Mouse (Mus musculus) forebrain, embryonic 12.5 days (tissue): ENCODE data around the gene Itgb7. TPM values are rescaled to one million over a fixed set of nuclear protein-coding genes. Genes with fewer than 3 reads are reported as not detected.
A peak's percentile ranks its signal among the peaks of the same experiment; 100 is the strongest.

Experiments used
- ATAC-seq: fragments of 200-750 bp; cut with Nextera tagmentation; 2 replicates; pipeline ENCODE4 v1.8.0; 2017; ENCODE audit warnings: moderate TSS enrichment; ENCODE audit not compliant: low FRiP score
- H3K27ac ChIP-seq: fragments of 300-500 bp; sonication (generic); 2 replicates; pipeline ENCODE4 v1.5.1; 2016; ENCODE audit warnings: mild to moderate bottlenecking
- H3K27me3 ChIP-seq: fragments of 300-500 bp; sonication (generic); 2 replicates; pipeline ENCODE4 v1.6.1; 2016; ENCODE audit warnings: mild to moderate bottlenecking
- H3K36me3 ChIP-seq: fragments of 300-500 bp; sonication (generic); replicated peaks from 2 replicates; pipeline ENCODE4 v1.6.1; 2016; ENCODE audit warnings: mild to moderate bottlenecking
- H3K4me1 ChIP-seq: fragments of 300-500 bp; sonication (generic); 2 replicates; pipeline ENCODE4 v1.6.1; 2016
- H3K4me2 ChIP-seq: fragments of 300-500 bp; sonication (generic); 2 replicates; pipeline ENCODE4 v1.6.1; 2016; ENCODE audit warnings: mild to moderate bottlenecking, moderate library complexity
- H3K4me3 ChIP-seq: fragments of 300-500 bp; sonication (generic); replicated peaks from 2 replicates; pipeline ENCODE4 v1.5.1; 2016; ENCODE audit warnings: mild to moderate bottlenecking
- H3K9ac ChIP-seq: fragments of 300-500 bp; sonication (generic); 2 replicates; pipeline ENCODE4 v1.6.1; 2016; ENCODE audit warnings: mild to moderate bottlenecking
- H3K9me3 ChIP-seq: fragments of 300-500 bp; sonication (generic); 2 replicates; pipeline ENCODE4 v1.6.1; 2016
- WGBS: fragments of 180-500 bp; shearing (Covaris S2); methylation state at CpG from one replicate; pipeline ENCODE4 v1.1.7; 2016; 5-methylcytosine and 5-hydroxymethylcytosine counted together
- polyA plus RNA-seq: library from polyadenylated mRNA; unstranded; fragments of >200 nt; fragmentation: Nextera tagmentation; extraction: Ambion mirVana; gene quantifications from 2 replicates; pipeline ENCODE4 v1.2.1, GENCODE M21; 2016

The Itgb7 gene
- polyA plus RNA-seq, 1 experiment from 2014 or later, result 0.65 TPM

DNA sequence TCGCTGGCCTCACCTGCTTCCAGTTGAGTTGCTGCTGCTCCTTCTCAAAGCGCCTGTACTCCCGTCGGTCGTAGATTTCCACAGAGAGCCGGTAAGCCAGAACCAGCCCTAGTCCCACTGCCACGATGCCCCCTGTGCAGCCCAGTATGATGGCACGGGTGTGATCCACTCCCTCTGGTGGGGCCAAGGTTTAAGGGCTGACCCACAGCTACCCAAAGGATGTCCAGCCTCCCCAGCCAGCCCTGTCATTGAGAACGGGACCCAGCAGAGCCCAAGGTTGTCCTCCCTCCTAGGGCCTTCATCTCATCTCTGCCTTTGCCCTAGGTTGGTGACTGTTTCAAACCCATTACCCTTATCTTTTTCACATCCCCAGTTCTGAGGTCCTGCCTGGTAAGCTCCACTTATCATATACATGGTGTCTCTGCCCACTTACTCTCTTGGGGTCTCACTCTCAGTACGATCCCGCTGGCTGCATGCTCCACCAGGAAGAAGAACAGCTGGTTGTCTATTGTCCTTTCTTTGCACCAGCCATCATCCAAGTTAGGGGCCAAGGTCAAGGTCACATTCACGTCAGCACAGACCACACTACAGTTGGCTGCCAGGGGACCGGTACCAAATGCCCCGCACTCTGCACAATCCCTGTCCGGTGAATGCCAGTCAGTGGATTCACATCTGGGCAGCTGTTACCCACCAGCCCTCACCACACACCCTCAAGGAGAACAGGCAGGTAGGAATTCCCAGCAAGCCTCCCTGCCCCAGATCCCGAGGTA, 15.1 kb downstream of the Itgb7 start:
- 86% methylated on average over 16 of the region's 16 CpGs for WGBS

DNA sequence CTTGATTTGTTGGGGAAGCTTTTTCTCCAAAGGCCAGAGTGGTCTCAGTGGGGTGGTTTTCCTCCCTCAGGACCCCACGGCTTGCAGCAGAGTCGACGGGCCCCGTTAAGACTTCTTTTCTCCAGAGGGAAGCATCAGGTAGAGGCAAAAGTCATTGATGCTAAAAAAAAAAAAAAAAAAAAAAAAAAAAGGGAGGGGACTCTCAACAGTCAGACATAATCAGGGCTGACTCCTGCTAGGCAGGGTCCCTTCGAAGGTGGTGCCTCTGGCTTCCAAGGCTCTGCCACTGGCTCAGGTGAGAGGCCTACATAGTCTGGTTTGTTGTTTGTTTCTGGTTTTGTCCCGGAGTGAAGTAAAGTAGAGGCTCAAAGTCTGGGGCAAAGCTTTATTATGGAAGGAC, 16.1 kb downstream of the Itgb7 start:
- H3K36me3 ChIP-seq, result peaks cover 65% of the 10 kb centered on the region
- H3K27me3 ChIP-seq, result no peaks in the 10 kb centered on the region
- no peak overlapping the region for H3K4me2 ChIP-seq
- no peak overlapping the region for H3K4me3 ChIP-seq
- H3K9ac ChIP-seq, result no peak overlapping the region
- 76% methylated on average over 6 of the region's 6 CpGs for WGBS
- H3K9me3 ChIP-seq, result no peaks in the 10 kb centered on the region
- no peak overlapping the region for H3K27ac ChIP-seq
- ATAC-seq, result no peak
- no peaks in the 10 kb centered on the region for H3K4me1 ChIP-seq

More for the DNA sequence above, 15.1 kb downstream of the Itgb7 start:
- no peak overlapping the region for H3K4me3 ChIP-seq
- H3K27me3 ChIP-seq, result no peaks in the 10 kb centered on the region
- H3K27ac ChIP-seq, result no peak overlapping the region
- H3K36me3 ChIP-seq, result peaks cover 58% of the 10 kb centered on the region
- H3K9ac ChIP-seq, result no peak overlapping the region
- H3K4me2 ChIP-seq, result no peak overlapping the region
- H3K9me3 ChIP-seq, result no peaks in the 10 kb centered on the region
- 0 out of 2 replicates have a peak, but pooled peaks have one; percentile 23 for ATAC-seq
- no peaks in the 10 kb centered on the region for H3K4me1 ChIP-seq

DNA sequence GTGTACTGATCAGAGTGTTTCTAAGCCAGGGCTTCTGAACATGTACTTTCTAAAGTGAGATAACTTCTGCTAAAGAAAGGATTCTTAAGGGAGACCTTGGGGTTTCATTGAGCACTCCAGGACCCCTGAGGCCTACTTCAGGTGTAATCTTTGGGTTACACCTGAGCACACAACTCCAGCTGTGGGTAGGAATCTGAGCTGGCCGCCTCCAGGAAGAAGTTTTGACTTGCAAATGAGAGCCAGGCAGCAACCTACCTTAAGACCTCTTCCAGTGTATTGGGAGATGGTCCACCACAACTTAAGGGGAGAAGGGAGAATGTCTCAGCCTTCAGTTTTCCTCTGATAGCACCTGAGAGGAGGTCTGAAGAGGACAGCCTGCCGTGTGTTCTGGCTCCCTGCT, 17.6 kb downstream of the Itgb7 start:
- no peak for ATAC-seq
- peaks cover 79% of the 10 kb centered on the region for H3K36me3 ChIP-seq
- 32% methylated on average over 2 of the region's 2 CpGs for WGBS
- H3K4me3 ChIP-seq, result no peak overlapping the region
- no peak overlapping the region for H3K4me2 ChIP-seq
- no peak overlapping the region for H3K27ac ChIP-seq
- H3K4me1 ChIP-seq, result no peaks in the 10 kb centered on the region
- H3K9ac ChIP-seq, result no peak overlapping the region
- no peaks in the 10 kb centered on the region for H3K27me3 ChIP-seq
- H3K9me3 ChIP-seq, result no peaks in the 10 kb centered on the region

DNA sequence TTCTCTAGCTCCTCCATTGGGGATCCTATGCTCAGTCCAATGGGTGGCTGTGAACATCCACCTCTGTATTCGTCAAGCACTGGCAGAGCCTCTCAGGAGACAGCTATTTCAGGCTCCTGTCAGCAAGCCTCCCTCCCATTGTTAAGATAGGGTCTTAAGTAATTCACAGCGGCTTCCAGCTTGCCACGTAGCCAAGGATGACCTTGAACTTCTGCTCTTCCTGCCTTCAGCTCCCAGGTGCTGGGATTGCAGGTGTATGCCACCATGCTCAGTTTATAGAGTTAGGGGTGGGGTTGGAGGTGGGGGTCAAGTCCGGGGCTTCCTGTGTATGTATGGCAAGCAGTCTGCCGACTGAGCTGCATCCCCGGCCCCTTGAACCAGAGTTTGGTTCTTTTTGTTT, 19.8 kb downstream of the Itgb7 start:
- Histone ChIP-seq H3K9ac (no peak overlapping the region), H3K4me3 (no peak overlapping the region), H3K27ac (no peak overlapping the region), H3K36me3 (peaks cover 93% of the 10 kb centered on the region), H3K4me1 (peaks cover 7% of the 10 kb centered on the region; the same call in 1 of the 2 replicates), H3K9me3 (no peaks in the 10 kb centered on the region), H3K4me2 (no peak overlapping the region), H3K27me3 (no peaks in the 10 kb centered on the region)
- WGBS, result 88% methylated on average over 6 of the region's 6 CpGs
- ATAC-seq, result no peak

DNA sequence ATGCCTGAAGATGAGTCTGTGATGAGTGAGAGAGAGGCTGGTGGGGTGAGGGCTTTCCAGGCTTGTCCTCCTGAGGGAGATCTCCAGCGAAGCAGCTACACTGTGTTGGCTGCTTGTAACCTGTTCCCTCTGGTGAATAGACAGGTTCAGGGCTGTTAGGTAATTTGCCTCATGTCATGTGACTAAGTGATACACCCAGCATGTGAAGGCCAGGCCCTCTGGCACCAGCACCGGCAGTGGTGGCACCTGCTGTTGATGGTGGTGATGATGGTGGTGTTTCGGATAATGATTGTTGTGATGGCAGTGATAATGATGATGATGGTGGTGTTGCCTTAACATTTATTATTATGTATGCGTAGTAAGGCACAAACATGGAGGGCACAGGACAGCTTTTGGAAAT, 20.9 kb downstream of the Itgb7 start:
- no peak for ATAC-seq
- no peak overlapping the region for H3K27ac ChIP-seq
- H3K9ac ChIP-seq, result no peak overlapping the region
- 92% methylated on average over 4 of the region's 4 CpGs for WGBS
- H3K4me3 ChIP-seq, result no peak overlapping the region
- H3K27me3 ChIP-seq, result no peaks in the 10 kb centered on the region
- peaks cover 15% of the 10 kb centered on the region for H3K4me1 ChIP-seq
- H3K4me2 ChIP-seq, result no peak overlapping the region
- peaks cover 89% of the 10 kb centered on the region for H3K36me3 ChIP-seq
- no peaks in the 10 kb centered on the region for H3K9me3 ChIP-seq

DNA sequence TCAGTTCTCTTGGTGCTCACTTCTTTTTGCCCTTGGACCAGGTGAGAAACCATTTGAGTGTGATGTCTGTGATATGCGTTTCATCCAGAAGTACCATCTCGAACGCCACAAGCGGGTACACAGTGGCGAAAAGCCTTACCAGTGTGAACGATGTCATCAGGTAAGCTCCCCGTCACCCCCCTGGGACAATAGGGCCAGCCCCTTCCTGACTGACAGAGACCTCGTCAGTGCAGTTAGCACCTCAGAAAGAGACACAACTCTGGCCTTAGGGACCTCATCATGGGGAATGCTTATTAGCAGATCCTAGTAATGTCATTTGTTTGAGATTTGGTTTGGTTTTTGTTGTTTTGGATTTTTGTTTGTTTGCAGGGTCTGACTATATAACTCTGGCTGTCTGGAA, 22.6 kb downstream of the Itgb7 start:
- Histone ChIP-seq H3K36me3 (peaks cover 81% of the 10 kb centered on the region), H3K9ac (no peak overlapping the region), H3K4me1 (peaks cover 32% of the 10 kb centered on the region), H3K27ac (no peak overlapping the region), H3K4me2 (no peak overlapping the region), H3K27me3 (no peaks in the 10 kb centered on the region), H3K4me3 (no peak overlapping the region), H3K9me3 (no peaks in the 10 kb centered on the region)
- WGBS, result 89% methylated on average over 8 of the region's 8 CpGs
- ATAC-seq, result no peak

DNA sequence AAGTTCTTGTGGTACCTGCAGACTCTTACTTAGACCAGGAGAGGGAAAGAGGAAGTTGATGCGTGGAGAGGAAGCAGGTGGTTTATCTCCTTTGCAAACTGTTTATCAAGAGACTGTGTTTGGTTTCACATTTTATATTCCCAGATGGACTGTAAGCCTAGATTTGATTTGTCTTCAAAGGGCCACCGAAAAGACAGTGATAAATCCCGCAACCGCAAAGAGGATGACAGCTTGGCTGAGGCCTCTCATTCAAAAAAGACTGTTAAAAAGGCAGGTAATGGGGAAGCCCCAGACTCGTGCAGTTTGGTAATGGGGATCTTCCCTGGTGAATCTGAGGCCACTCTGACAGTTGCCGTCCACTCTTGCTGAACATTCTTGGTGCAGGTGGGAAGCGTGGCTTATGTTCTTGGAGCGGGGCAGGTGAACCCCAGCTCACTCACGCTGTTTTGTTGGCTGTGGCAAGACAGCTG, 23.6 kb downstream of the Itgb7 start:
- H3K36me3 ChIP-seq, result peaks cover 72% of the 10 kb centered on the region
- no peak overlapping the region for H3K4me3 ChIP-seq
- H3K9me3 ChIP-seq, result no peaks in the 10 kb centered on the region
- peaks cover 33% of the 10 kb centered on the region for H3K4me1 ChIP-seq
- ATAC-seq, result no peak
- H3K9ac ChIP-seq, result no peak overlapping the region
- 94% methylated on average over 9 of the region's 9 CpGs for WGBS
- H3K27ac ChIP-seq, result no peak overlapping the region
- no peaks in the 10 kb centered on the region for H3K27me3 ChIP-seq
- no peak overlapping the region for H3K4me2 ChIP-seq

DNA sequence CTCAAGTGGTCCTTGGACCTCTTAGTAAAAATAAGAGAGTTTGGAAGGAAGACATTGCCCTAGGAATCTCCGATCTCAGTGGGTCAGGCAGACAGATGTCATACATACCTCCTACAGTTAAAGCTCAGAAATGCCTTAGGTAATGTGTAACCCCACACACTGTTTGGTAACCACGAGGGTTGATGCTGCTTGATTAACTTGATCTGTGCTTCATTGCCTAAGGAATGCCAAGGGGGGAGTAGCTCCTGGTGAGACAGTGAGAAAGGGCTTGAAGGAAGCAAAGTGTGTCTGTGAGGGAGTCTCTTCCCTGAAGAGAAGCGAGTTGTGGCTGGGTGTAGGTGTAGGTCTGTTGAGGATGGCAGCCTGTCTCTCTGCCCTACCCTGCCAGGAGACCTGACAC, 24.4 kb downstream of the Itgb7 start:
- H3K27ac ChIP-seq, result no peak overlapping the region
- H3K4me3 ChIP-seq, result no peak overlapping the region
- no peak overlapping the region for H3K4me2 ChIP-seq
- H3K4me1 ChIP-seq, result peaks cover 38% of the 10 kb centered on the region
- peaks cover 64% of the 10 kb centered on the region for H3K36me3 ChIP-seq
- ATAC-seq, result no peak
- no peaks in the 10 kb centered on the region for H3K27me3 ChIP-seq
- peak overlapping the region; percentile 7; the same call in 1 of the 2 replicates for H3K9ac ChIP-seq
- H3K9me3 ChIP-seq, result no peaks in the 10 kb centered on the region
- WGBS, result 91% methylated on average over 3 of the region's 3 CpGs

DNA sequence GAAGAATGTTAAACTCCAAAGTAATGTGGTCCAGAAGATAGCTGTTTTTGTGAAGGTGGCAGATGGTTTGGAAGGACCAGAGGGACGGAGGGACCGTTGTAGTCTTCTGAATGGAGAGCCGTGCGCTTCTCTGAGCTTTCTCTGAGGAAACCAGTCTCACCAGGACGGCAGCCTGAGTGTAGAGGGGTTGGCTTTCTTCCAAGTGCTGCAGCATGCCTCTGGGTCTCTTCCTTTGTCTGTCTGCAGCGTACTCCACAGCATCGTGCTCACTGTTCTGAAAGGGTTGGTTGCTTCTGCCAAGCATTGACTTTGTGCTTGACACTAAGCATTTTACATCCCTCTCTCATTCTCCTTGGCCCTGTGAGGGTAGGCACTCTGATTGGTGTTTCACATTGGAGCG, 26.0 kb downstream of the Itgb7 start:
- peak overlapping the region; percentile 92 for H3K9ac ChIP-seq
- peak overlapping the region; percentile 77 for H3K4me2 ChIP-seq
- H3K27ac ChIP-seq, result peak overlapping the region; percentile 99
- peak; percentile 16; the same call in 1 of the 2 replicates for ATAC-seq
- peaks cover 51% of the 10 kb centered on the region for H3K36me3 ChIP-seq
- H3K9me3 ChIP-seq, result no peaks in the 10 kb centered on the region
- H3K4me1 ChIP-seq, result peaks cover 40% of the 10 kb centered on the region
- WGBS, result 42% methylated on average over 8 of the region's 8 CpGs
- no peaks in the 10 kb centered on the region for H3K27me3 ChIP-seq
- H3K4me3 ChIP-seq, result peak overlapping the region; percentile 85

DNA sequence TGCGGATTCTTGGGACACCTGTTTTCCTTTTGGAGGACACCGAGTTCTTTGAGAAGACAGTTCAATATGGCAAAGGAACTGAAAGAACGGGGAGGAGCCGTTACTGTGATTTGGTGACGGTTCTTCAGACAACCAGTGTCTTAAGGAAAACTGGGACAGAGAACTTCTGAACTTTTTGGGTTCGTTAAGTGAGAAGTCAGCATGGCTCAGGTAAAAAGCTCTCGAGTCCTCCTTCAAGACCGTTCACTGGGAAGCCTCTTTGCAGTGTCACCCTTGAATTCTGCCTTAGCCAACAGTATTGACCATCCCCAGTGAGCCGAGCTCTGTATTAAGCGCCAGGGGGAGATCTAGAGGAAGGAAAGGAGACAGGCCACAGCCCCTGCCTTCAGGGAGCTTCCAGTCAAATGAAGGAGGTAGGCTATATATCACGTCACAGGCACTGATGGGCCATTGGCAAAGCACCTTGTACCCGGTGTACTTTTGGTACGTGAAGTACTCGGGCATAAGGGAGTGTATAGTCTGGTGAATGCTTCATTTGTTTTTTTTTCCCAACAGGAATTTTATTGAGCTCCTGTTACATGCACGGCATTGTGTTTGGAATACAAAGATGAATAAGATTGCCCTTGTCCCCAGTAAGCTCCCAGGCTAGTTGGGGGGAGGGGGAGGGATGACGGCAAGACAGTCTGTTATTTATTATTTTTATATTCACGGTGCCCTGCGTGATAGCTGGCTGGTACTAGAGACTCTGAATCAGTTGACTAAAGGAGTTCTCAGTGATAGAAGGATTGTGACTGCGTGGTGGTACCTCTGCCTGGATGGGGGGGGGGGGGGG, 26.9 kb downstream of the Itgb7 start, which contains the start of gene Csad:
TSS of gene Csad (minus strand) at position 51 of the 832 bp plus-strand sequence.
- Histone ChIP-seq H3K4me2 (peak within 1 kb of the TSS; percentile 77), H3K4me3 (peak within 1 kb of the TSS; percentile 85), H3K27me3 (no peaks in the 10 kb centered on the region), H3K9ac (peak within 1 kb of the TSS; percentile 92), H3K4me1 (peaks cover 40% of the 10 kb centered on the region), H3K27ac (peak within 1 kb of the TSS; percentile 99), H3K9me3 (no peaks in the 10 kb centered on the region), H3K36me3 (peaks cover 42% of the 10 kb centered on the region)
- no peak for ATAC-seq
- 64% methylated on average over 19 of the region's 19 CpGs for WGBS

DNA sequence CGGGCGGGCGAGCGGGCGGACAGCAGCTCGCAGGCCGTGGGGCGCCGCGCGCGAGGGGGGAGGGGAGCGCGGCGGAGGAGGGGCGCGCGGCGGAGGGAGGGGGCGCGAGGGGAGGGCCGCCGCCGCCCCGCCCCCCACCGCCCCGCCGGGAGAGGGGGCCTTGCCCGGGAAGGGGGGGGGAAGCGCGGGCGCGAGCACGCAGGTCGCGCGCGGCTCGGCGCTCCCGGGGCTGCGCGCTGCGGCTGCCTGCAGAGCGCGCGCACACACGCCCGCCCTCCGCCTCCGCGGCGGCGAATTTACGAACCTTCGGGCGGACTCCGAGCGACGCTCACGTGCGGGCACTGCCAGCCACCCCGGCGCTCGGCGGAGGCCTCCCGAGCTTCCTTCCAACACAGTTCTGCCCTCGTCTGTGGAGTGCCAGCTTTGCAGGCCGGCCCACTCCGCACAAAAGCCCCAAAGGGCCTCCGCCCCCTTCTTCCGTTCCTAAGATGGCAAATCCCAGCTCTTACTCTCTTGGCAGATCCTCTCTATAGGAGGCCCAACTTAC, 27.8 kb downstream of the Itgb7 start:
- 0% methylated on average over 34 of the region's 72 CpGs for WGBS
- Histone ChIP-seq H3K27ac (peak overlapping the region; percentile 99), H3K4me3 (peak overlapping the region; percentile 85), H3K9me3 (no peaks in the 10 kb centered on the region), H3K4me1 (peaks cover 40% of the 10 kb centered on the region), H3K27me3 (no peaks in the 10 kb centered on the region), H3K4me2 (peak overlapping the region; percentile 77), H3K9ac (peak overlapping the region; percentile 92), H3K36me3 (peaks cover 33% of the 10 kb centered on the region)
- peak; percentile 47 for ATAC-seq
